Mouse (Mus musculus) embryonic fibroblast, embryonic 13.5 days (primary cell): ENCODE measurements around the gene Pknox2.

Experiments
- CTCF ChIP-seq: IDR thresholded peaks from 2 replicates; pipeline ENCODE4 v1.5.1; 2011; ENCODE audit warnings: mild to moderate bottlenecking, control low read depth, low read length, moderate library complexity, borderline replicate concordance; ENCODE audit not compliant: insufficient read depth
- POLR2A ChIP-seq: IDR thresholded peaks from 2 replicates; pipeline ENCODE4 v1.6.1; 2011; ENCODE audit warnings: low read depth, mild to moderate bottlenecking, control low read depth, low read length, moderate library complexity

DNA sequence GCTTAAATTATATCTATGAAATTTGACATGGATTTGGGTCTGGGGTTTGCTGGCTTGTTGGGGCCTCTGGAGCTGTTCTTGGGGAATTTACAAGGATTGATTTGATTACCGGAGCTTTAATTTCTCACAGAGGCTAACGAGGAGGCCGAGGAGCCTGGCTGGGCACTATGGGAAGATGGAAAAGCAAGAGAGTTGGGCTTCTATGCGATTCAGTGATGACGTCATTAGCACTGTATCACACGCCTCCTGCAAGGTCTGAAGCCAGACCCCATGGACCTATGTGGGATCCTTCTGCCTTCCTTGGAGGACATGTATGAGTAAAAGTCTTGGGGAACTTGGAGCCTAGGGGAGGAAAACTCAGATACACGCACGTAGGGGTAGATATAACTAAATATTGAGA is 30.3 kb upstream of the Pknox2 start:
- no peak for TF ChIP-seq CTCF
- TF ChIP-seq POLR2A, result no peak
